Mouse (Mus musculus): ENCODE data around the gene Rapgef2. TPM values are rescaled to one million over a fixed set of nuclear protein-coding genes. Genes with fewer than 3 reads are reported as not detected.

Rapgef2 gene
- polyA plus RNA-seq, 1 experiment from 2014 or later = 9.2 TPM

DNA sequence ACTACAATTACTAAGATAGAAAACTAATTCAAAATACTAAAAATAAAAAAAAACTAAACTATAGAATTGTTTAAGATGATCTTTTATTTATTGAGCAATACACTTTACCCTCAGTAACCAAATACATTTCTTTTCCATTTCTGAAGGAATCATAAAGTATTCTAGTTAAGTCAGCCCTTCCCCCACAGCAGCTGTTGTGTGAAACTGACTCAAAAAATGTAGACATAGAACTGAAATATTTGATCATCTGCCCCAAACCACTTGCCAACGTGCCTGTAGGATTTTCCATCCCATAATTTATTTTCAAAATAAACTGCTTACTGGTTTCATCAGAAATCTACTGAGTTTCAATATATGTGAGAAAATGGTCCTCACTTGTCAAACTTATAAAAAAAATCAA lies 36.4 kb downstream of the Rapgef2 start:
- no peaks in the 10 kb centered on the region for H3K36me3 ChIP-seq
- no peak overlapping the region for H3K27ac ChIP-seq (ENCODE audit: poor library complexity, severe bottlenecking)
- H3K9me3 ChIP-seq (replicated peaks) = peaks cover 3% of the 10 kb centered on the region; the same call in 1 of the 2 replicates
- H3K27me3 ChIP-seq (replicated peaks) = no peaks in the 10 kb centered on the region
- peaks cover 49% of the 10 kb centered on the region for H3K4me1 ChIP-seq (replicated peaks)
- WGBS = 78% methylated on average over 1 of the region's 1 CpGs
- no peak overlapping the region for H3K4me2 ChIP-seq
- H3K9ac ChIP-seq = no peak overlapping the region
- no peak overlapping the region for H3K4me3 ChIP-seq
- ATAC-seq (ENCODE audit: insufficient number of reproducible peaks, low FRiP score) = no peak

DNA sequence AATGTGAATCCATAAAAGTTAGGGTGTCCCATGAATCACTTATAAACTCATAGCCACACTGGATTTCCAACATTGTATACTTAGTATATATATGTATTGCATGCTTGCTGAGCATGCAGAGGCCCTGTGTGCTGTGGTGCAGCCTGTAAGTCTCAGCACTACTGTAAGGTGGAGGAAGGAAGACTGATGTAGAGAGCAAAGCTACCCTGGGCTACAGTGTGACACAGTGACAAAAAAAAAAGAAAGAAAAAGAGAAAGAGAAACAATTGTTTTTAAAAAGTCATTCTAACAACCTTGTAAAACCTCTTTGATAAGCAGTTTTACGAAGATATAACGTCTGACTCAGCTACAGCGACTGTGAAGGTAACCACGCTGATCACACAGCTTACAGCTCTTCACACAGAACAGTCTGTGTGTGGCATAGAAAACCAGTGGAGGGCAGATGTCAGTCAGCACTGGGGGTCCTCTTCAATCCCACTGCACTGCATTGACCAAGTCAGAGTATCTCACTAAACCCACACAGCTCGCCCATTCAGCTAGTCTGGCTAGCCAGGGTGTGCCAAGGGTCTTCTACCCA lies 37.6 kb downstream of the Rapgef2 start:
- no peak overlapping the region for H3K9ac ChIP-seq
- H3K36me3 ChIP-seq = no peaks in the 10 kb centered on the region
- no peak overlapping the region for H3K4me3 ChIP-seq
- no peak overlapping the region for H3K4me2 ChIP-seq
- WGBS = 70% methylated on average over 5 of the region's 5 CpGs
- H3K9me3 ChIP-seq (replicated peaks) = peaks cover 3% of the 10 kb centered on the region; the same call in 1 of the 2 replicates
- ATAC-seq (ENCODE audit: insufficient number of reproducible peaks, low FRiP score) = no peak
- peaks cover 52% of the 10 kb centered on the region for H3K4me1 ChIP-seq (replicated peaks)
- H3K27ac ChIP-seq (ENCODE audit: poor library complexity, severe bottlenecking) = no peak overlapping the region
- H3K27me3 ChIP-seq (replicated peaks) = no peaks in the 10 kb centered on the region

DNA sequence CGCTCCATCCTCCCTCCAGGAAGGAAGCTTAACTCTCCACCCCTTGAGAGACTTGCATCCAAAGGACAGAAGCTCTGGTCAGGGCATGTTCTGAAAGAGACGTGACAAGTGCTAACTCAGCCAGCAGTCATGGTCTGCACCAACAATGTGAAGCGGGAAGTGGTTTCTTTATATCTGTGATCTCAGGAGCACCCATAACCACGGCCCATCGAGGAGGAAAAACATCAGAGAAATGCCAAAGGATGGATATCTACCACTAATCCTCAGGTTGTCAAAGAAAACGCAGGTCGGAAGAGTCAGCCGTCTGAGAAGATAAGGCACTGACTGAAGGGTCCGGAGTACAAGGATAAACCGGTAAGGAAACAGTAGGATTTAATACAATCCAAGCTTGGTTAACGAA lies 38.1 kb downstream of the Rapgef2 start:
- no peak overlapping the region for H3K4me3 ChIP-seq
- no peaks in the 10 kb centered on the region for H3K27me3 ChIP-seq (replicated peaks)
- no peak overlapping the region for H3K9ac ChIP-seq
- H3K4me1 ChIP-seq (replicated peaks) = peaks cover 51% of the 10 kb centered on the region
- 0 out of 2 replicates have a peak overlapping the region, but pooled peaks have one; percentile 23 for H3K27ac ChIP-seq (ENCODE audit: poor library complexity, severe bottlenecking)
- WGBS = 37% methylated on average over 11 of the region's 11 CpGs
- H3K9me3 ChIP-seq (replicated peaks) = peaks cover 3% of the 10 kb centered on the region; the same call in 1 of the 2 replicates
- H3K36me3 ChIP-seq = no peaks in the 10 kb centered on the region
- H3K4me2 ChIP-seq = no peak overlapping the region
- no peak for ATAC-seq (ENCODE audit: insufficient number of reproducible peaks, low FRiP score)

DNA sequence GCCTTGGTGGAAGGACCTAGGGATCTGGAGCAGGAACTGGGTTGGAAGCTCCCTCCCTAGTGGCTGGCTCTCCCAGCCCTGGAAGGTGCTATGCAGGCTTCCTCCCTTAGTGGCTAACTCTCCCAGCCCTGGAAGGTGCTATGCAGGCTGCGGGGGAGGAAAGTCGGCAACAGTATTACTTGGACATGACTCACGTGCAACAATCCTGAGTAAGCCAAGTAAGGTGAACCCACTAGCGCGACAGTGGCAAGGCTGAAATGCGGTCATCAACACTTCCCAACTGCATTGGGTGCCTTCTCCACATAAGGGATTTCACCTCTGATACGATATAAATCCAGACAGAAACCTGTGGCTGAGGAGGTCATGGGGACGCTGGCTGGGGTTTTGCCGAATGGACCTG lies 42.0 kb downstream of the Rapgef2 start:
- 65% methylated on average over 9 of the region's 9 CpGs for WGBS
- no peak overlapping the region for H3K4me2 ChIP-seq
- no peak overlapping the region for H3K9ac ChIP-seq
- H3K4me1 ChIP-seq (replicated peaks) = peaks cover 48% of the 10 kb centered on the region
- H3K9me3 ChIP-seq (replicated peaks) = no peaks in the 10 kb centered on the region
- H3K4me3 ChIP-seq = no peak overlapping the region
- no peak for ATAC-seq (ENCODE audit: insufficient number of reproducible peaks, low FRiP score)
- no peaks in the 10 kb centered on the region for H3K27me3 ChIP-seq (replicated peaks)
- no peaks in the 10 kb centered on the region for H3K36me3 ChIP-seq
- H3K27ac ChIP-seq (ENCODE audit: poor library complexity, severe bottlenecking) = no peak overlapping the region

DNA sequence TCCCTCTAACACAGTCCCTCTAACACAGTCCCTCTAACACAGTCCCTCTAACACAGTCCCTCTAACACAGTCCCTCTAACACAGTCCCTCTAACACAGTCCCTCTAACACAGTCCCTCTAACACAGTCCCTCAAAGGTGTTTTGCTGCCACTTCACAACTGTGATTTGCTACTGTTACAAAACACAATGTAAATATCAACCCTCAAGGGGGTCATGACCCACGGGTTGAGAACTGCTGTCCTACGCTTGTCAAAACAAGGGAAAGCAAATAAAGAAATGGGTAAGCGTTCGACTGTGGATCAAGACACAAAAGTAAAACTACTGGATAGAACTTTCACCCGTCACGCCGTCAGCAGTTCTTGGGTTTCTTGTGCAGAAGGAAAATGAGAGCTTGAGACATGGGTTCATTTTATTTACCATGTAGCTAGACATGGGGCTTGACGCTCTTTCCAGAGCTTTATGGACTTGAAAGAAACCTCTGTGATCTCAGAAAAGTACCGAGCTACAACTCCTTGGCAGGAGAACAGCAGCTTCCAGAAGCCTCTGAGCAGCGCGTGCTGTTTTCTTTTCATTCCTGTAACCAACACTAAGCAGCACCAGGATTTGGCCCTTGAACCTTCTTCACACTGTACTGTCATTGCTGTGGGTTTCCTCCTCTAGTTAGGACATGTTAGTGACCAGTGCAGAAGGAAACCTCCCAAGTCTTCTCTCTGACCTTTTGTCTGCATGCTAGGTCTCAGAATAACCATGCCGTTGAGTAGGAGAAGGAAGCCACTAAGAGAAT lies 43.2 kb downstream of the Rapgef2 start:
- Histone ChIP-seq H3K4me3 (no peak overlapping the region), H3K9me3 (replicated peaks) (no peaks in the 10 kb centered on the region), H3K4me2 (no peak overlapping the region), H3K4me1 (replicated peaks) (peaks cover 52% of the 10 kb centered on the region), H3K27me3 (replicated peaks) (no peaks in the 10 kb centered on the region), H3K27ac (ENCODE audit: poor library complexity, severe bottlenecking) (no peak overlapping the region), H3K9ac (no peak overlapping the region), H3K36me3 (no peaks in the 10 kb centered on the region)
- ATAC-seq (ENCODE audit: insufficient number of reproducible peaks, low FRiP score) = no peak
- WGBS = 67% methylated on average over 12 of the region's 12 CpGs

DNA sequence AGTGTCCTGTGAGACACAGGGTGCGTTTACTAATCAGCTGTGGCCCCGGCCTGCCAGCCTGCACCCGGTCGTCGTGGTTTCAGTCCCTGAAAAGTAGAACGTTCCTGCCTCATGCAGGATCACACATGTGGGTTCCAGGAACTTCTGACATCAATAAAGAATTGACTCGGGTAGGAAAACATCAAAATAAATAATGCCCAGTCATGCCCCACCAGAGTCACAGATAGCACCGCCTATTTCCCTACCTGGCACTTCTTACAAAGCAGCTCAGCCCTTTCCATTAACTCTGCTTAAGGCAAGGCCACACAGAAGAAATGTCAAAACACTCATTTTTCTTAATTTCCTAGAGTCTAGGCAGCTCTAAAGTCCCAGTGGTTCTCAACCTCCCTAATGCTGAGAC lies 44.0 kb downstream of the Rapgef2 start:
- peaks cover 52% of the 10 kb centered on the region for H3K4me1 ChIP-seq (replicated peaks)
- H3K9me3 ChIP-seq (replicated peaks) = no peaks in the 10 kb centered on the region
- no peak overlapping the region for H3K4me2 ChIP-seq
- no peak overlapping the region for H3K9ac ChIP-seq
- no peaks in the 10 kb centered on the region for H3K27me3 ChIP-seq (replicated peaks)
- no peak overlapping the region for H3K27ac ChIP-seq (ENCODE audit: poor library complexity, severe bottlenecking)
- H3K4me3 ChIP-seq = no peak overlapping the region
- ATAC-seq (ENCODE audit: insufficient number of reproducible peaks, low FRiP score) = no peak
- 70% methylated on average over 8 of the region's 8 CpGs for WGBS
- H3K36me3 ChIP-seq = no peaks in the 10 kb centered on the region

DNA sequence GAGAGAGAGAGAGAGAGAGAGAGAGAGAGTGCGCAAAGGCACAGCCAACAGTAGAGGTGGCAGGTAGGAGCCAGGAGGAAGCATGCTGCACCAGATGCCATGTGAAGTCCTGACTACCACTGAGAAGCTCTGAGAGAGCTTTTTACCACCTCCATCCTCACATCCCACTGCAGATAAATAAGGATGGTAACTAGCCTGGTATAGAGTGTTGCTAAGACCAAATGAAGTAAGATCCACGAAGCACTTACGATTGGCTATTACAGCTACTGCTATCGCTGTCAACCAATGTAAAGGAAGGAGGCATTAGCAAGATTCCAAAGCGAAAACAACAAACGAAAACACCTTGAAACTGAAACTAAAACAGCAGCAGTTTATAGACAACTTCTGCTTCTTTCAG lies 47.3 kb downstream of the Rapgef2 start:
- Histone ChIP-seq H3K9me3 (replicated peaks) (no peaks in the 10 kb centered on the region), H3K4me1 (replicated peaks) (peaks cover 38% of the 10 kb centered on the region), H3K9ac (no peak overlapping the region), H3K36me3 (no peaks in the 10 kb centered on the region), H3K27ac (ENCODE audit: poor library complexity, severe bottlenecking) (peak overlapping the region; percentile 63), H3K4me3 (no peak overlapping the region), H3K4me2 (peak overlapping the region; percentile 14; the same call in 1 of the 2 replicates), H3K27me3 (replicated peaks) (no peaks in the 10 kb centered on the region)
- no peak for ATAC-seq (ENCODE audit: insufficient number of reproducible peaks, low FRiP score)
- WGBS = 79% methylated on average over 6 of the region's 6 CpGs

DNA sequence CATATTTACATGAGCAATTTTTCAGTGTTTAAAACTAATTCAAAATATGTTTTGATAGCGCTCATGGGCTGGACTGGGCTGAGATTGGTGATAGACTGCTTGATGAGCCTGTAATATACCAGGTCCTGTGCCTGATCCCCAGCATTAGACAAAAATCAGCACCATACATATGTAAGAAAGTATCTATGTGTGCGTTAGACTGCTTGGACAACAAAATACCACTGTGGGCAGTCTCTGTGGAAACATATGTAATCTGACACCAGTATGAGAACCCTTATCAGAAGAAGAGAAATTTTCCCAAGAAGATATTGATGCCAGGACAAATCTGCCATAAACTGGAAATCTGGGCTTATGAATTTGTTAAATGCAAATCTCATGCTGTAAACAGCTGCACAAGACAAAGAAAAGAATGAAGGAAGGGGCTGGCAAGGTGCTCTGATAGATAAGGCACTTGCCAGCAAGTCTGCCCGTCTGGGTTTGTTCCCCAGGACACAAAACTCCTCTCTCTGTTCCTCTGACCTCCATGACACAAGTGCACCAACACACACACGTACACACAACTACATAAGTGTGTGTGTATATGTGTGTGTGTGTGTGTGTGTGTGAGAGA lies 47.8 kb downstream of the Rapgef2 start:
- Histone ChIP-seq H3K9me3 (replicated peaks) (no peaks in the 10 kb centered on the region), H3K4me1 (replicated peaks) (peaks cover 42% of the 10 kb centered on the region), H3K36me3 (no peaks in the 10 kb centered on the region), H3K27ac (ENCODE audit: poor library complexity, severe bottlenecking) (peak overlapping the region; percentile 63), H3K4me2 (peak overlapping the region; percentile 14; the same call in 1 of the 2 replicates), H3K9ac (no peak overlapping the region), H3K27me3 (replicated peaks) (no peaks in the 10 kb centered on the region), H3K4me3 (no peak overlapping the region)
- WGBS = 31% methylated on average over 4 of the region's 4 CpGs
- no peak for ATAC-seq (ENCODE audit: insufficient number of reproducible peaks, low FRiP score)

DNA sequence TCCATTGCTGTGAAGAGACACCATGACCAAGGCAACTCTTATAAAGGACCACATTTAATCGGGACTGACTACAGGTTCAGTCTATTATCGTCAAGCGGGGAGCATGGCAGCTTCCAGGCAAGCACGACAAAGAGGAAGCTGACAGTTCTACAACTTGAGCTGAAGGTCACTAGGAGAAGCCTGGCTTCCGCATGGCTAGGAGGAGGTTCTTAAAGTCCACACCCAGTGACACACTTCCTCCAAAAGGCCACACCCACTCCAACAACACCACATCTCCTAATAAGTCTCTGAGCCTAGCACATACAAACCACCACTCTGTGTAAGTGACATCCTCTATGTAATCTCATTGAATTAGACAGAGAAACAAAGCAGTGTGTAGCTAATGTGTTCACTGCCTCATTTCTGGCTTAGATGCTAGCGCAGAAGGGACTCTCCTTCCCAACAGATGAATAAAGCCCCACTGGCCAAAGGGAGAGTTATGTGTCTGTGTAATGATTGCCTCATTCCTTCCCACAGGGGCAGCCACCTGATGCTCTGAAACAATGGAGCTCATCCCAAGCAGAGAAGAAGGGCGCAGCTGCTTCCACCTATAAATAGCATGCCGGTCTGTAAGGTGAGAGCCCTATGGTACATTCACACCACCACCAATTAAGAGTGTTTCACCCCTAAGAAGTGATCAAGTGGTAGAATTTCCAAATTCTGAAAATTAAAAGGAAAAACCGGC lies 48.5 kb downstream of the Rapgef2 start:
- whole genome bisulfite sequencing = 73% methylated on average over 9 of the region's 9 CpGs
- Histone ChIP-seq H3K4me3 (no peak overlapping the region), H3K27me3 (replicated peaks) (no peaks in the 10 kb centered on the region), H3K9me3 (replicated peaks) (no peaks in the 10 kb centered on the region), H3K4me1 (replicated peaks) (peaks cover 39% of the 10 kb centered on the region), H3K27ac (ENCODE audit: poor library complexity, severe bottlenecking) (0 out of 2 replicates have a peak overlapping the region, but pooled peaks have one; percentile 25), H3K36me3 (no peaks in the 10 kb centered on the region), H3K4me2 (no peak overlapping the region), H3K9ac (no peak overlapping the region)
- 0 out of 2 replicates have a peak, but pooled peaks have one; percentile 42 for ATAC-seq (ENCODE audit: insufficient number of reproducible peaks, low FRiP score)

DNA sequence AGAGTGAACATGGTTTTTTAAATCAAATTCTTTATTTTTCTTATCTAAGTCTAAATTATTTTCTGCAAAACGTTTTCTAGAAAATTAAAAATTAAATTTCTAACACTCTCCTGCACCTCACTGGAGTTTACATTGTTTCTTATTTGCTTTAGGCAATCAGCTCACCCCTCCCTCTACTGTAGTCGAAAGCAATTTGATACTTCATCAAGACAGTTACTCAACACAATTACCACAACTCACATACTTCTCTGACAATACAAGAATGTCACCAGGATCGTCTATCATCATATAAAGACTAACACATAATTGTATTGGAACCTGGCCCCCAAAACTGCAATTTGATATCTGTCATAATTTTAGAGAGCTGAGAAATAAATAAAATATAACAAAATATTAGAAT lies 51.8 kb downstream of the Rapgef2 start:
- Histone ChIP-seq H3K9me3 (replicated peaks) (no peaks in the 10 kb centered on the region), H3K4me3 (no peak overlapping the region), H3K27me3 (replicated peaks) (no peaks in the 10 kb centered on the region), H3K4me2 (no peak overlapping the region), H3K36me3 (no peaks in the 10 kb centered on the region), H3K27ac (ENCODE audit: poor library complexity, severe bottlenecking) (no peak overlapping the region), H3K9ac (no peak overlapping the region), H3K4me1 (replicated peaks) (peaks cover 41% of the 10 kb centered on the region)
- WGBS = 63% methylated on average over 3 of the region's 3 CpGs
- ATAC-seq (ENCODE audit: insufficient number of reproducible peaks, low FRiP score) = no peak

All from heart, embryonic 12.5 days (tissue).